Mouse (Mus musculus) liver, embryonic 15.5 days (tissue): ENCODE data around the gene Atp8a2. TPM values are rescaled to one million over a fixed set of nuclear protein-coding genes. Genes with fewer than 3 reads are reported as not detected.

Experiments used
- ATAC-seq: fragments of 200-750 bp; cut with Nextera tagmentation; 2 replicates; pipeline ENCODE4 v1.8.0; 2017; ENCODE audit warnings: moderate number of reproducible peaks, mild to moderate bottlenecking, moderate library complexity; ENCODE audit not compliant: insufficient read depth
- H3K27ac ChIP-seq: fragments of 300-500 bp; sonication (generic); replicated peaks from 2 replicates; pipeline ENCODE4 v1.5.1; 2015; ENCODE audit warnings: mild to moderate bottlenecking, inconsistent platforms
- H3K27me3 ChIP-seq: fragments of 300-500 bp; sonication (generic); 2 replicates; pipeline ENCODE4 v1.6.1; 2015; ENCODE audit warnings: mild to moderate bottlenecking, inconsistent platforms
- H3K36me3 ChIP-seq: fragments of 300-500 bp; sonication (generic); replicated peaks from 2 replicates; pipeline ENCODE4 v1.6.1; 2015; ENCODE audit warnings: moderate library complexity, mild to moderate bottlenecking, inconsistent platforms
- H3K4me1 ChIP-seq: fragments of 300-500 bp; sonication (generic); replicated peaks from 2 replicates; pipeline ENCODE4 v1.6.1; 2015; ENCODE audit warnings: inconsistent platforms
- H3K4me2 ChIP-seq: fragments of 300-500 bp; sonication (generic); 2 replicates; pipeline ENCODE4 v1.6.1; 2015; ENCODE audit warnings: moderate library complexity, mild to moderate bottlenecking, inconsistent platforms
- H3K4me3 ChIP-seq: fragments of 300-500 bp; sonication (generic); replicated peaks from 2 replicates; pipeline ENCODE4 v1.5.1; 2015; ENCODE audit warnings: mild to moderate bottlenecking, inconsistent platforms
- H3K9ac ChIP-seq: fragments of 300-500 bp; sonication (generic); 2 replicates; pipeline ENCODE4 v1.6.1; 2015; ENCODE audit warnings: moderate library complexity, mild to moderate bottlenecking, inconsistent platforms
- H3K9me3 ChIP-seq: fragments of 300-500 bp; sonication (generic); replicated peaks from 2 replicates; pipeline ENCODE4 v1.6.1; 2016; ENCODE audit warnings: inconsistent platforms
- WGBS: fragments of 180-500 bp; shearing (Covaris S2); methylation state at CpG from one replicate; pipeline ENCODE4 v1.1.7; 2015; ENCODE audit warnings: mixed read lengths; ENCODE audit not compliant: insufficient replicate concordance; 5-methylcytosine and 5-hydroxymethylcytosine counted together
- polyA plus RNA-seq: library from polyadenylated mRNA; unstranded; fragments of >200 nt; fragmentation: Nextera tagmentation; extraction: Ambion mirVana; gene quantifications from 2 replicates; pipeline ENCODE4 v1.2.1, GENCODE M21; 2015

Gene Atp8a2
- polyA plus RNA-seq, 1 experiment from 2014 or later: 3.5 TPM

- H3K36me3 ChIP-seq: no peaks in the 10 kb centered on the region
- no peaks in the 10 kb centered on the region for H3K4me1 ChIP-seq
- H3K27me3 ChIP-seq: no peaks in the 10 kb centered on the region
- no peaks in the 10 kb centered on the region for H3K9me3 ChIP-seq
- ATAC-seq: no peak
- H3K4me3 ChIP-seq: no peak overlapping the region
- H3K9ac ChIP-seq: no peak overlapping the region
- 35% methylated on average over 8 of the region's 8 CpGs for WGBS
- H3K27ac ChIP-seq: no peak overlapping the region
- no peak overlapping the region for H3K4me2 ChIP-seq
These were observed 522.4 kb downstream of the Atp8a2 start for GRCm38 (mm10) chr14:59674556-59674955.

- 66% methylated on average over 6 of the region's 6 CpGs for WGBS
- Histone ChIP-seq H3K36me3 (no peaks in the 10 kb centered on the region), H3K4me1 (no peaks in the 10 kb centered on the region), H3K4me3 (no peak overlapping the region), H3K27me3 (no peaks in the 10 kb centered on the region), H3K4me2 (no peak overlapping the region), H3K27ac (no peak overlapping the region), H3K9me3 (no peaks in the 10 kb centered on the region), H3K9ac (no peak overlapping the region)
- ATAC-seq: no peak
These were observed 524.0 kb downstream of the Atp8a2 start for GRCm38 (mm10) chr14:59672893-59673515.

GRCm38 (mm10) chr14:59657098-59657497 lies 539.9 kb downstream of the Atp8a2 start:
- Histone ChIP-seq H3K27ac (no peak overlapping the region), H3K27me3 (no peaks in the 10 kb centered on the region), H3K4me2 (no peak overlapping the region), H3K4me3 (no peak overlapping the region), H3K9ac (no peak overlapping the region), H3K9me3 (no peaks in the 10 kb centered on the region), H3K4me1 (no peaks in the 10 kb centered on the region), H3K36me3 (no peaks in the 10 kb centered on the region)
- WGBS: 70% methylated on average over 1 of the region's 1 CpGs
- no peak for ATAC-seq

- Histone ChIP-seq H3K4me2 (no peak overlapping the region), H3K27me3 (no peaks in the 10 kb centered on the region), H3K9me3 (no peaks in the 10 kb centered on the region), H3K27ac (no peak overlapping the region), H3K4me3 (no peak overlapping the region), H3K36me3 (no peaks in the 10 kb centered on the region), H3K9ac (no peak overlapping the region), H3K4me1 (no peaks in the 10 kb centered on the region)
- 50% methylated on average over 6 of the region's 6 CpGs for WGBS
- no peak for ATAC-seq
These were observed 540.4 kb downstream of the Atp8a2 start for GRCm38 (mm10) chr14:59656591-59656990.

GRCm38 (mm10) chr14:59649337-59649736 lies 547.6 kb downstream of the Atp8a2 start:
- Histone ChIP-seq H3K4me2 (no peak overlapping the region), H3K9ac (no peak overlapping the region), H3K36me3 (no peaks in the 10 kb centered on the region), H3K27me3 (no peaks in the 10 kb centered on the region), H3K4me1 (0 out of 2 replicates have a peak, but pooled peaks cover 3% of the 10 kb centered on the region), H3K9me3 (no peaks in the 10 kb centered on the region), H3K4me3 (no peak overlapping the region), H3K27ac (no peak overlapping the region)
- no peak for ATAC-seq
- WGBS: 45% methylated on average over 6 of the region's 6 CpGs

- ATAC-seq: no peak
- Histone ChIP-seq H3K27ac (no peak overlapping the region), H3K9me3 (no peaks in the 10 kb centered on the region)
These were observed 548.4 kb downstream of the Atp8a2 start for GRCm38 (mm10) chr14:59648611-59649010.

GRCm38 (mm10) chr14:59646826-59647697 lies 549.9 kb downstream of the Atp8a2 start:
- H3K9me3 ChIP-seq: no peaks in the 10 kb centered on the region
- no peak for ATAC-seq
- 49% methylated on average over 16 of the region's 16 CpGs for WGBS
- H3K27ac ChIP-seq: no peak overlapping the region
- H3K27me3 ChIP-seq: no peaks in the 10 kb centered on the region
- no peaks in the 10 kb centered on the region for H3K36me3 ChIP-seq
- 0 out of 2 replicates have a peak, but pooled peaks cover 3% of the 10 kb centered on the region for H3K4me1 ChIP-seq
- H3K9ac ChIP-seq: no peak overlapping the region
- H3K4me3 ChIP-seq: no peak overlapping the region
- no peak overlapping the region for H3K4me2 ChIP-seq

More at GRCm38 (mm10) chr14:59648611-59649010, 548.4 kb downstream of the Atp8a2 start:
- Histone ChIP-seq H3K36me3 (no peaks in the 10 kb centered on the region), H3K9ac (no peak overlapping the region), H3K4me1 (0 out of 2 replicates have a peak, but pooled peaks cover 3% of the 10 kb centered on the region), H3K27me3 (no peaks in the 10 kb centered on the region), H3K4me3 (no peak overlapping the region), H3K4me2 (no peak overlapping the region)
- WGBS: 66% methylated on average over 10 of the region's 10 CpGs

GRCm38 (mm10) chr14:59644896-59645295 lies 552.1 kb downstream of the Atp8a2 start:
- Histone ChIP-seq H3K4me1 (0 out of 2 replicates have a peak, but pooled peaks cover 3% of the 10 kb centered on the region), H3K9ac (no peak overlapping the region), H3K36me3 (no peaks in the 10 kb centered on the region), H3K27ac (no peak overlapping the region), H3K4me2 (no peak overlapping the region), H3K9me3 (no peaks in the 10 kb centered on the region), H3K4me3 (no peak overlapping the region), H3K27me3 (no peaks in the 10 kb centered on the region)
- ATAC-seq: no peak
- whole genome bisulfite sequencing: 22% methylated on average over 3 of the region's 3 CpGs

- Histone ChIP-seq H3K36me3 (no peaks in the 10 kb centered on the region), H3K4me3 (no peak overlapping the region), H3K27me3 (no peaks in the 10 kb centered on the region), H3K9me3 (no peaks in the 10 kb centered on the region), H3K9ac (no peak overlapping the region), H3K27ac (no peak overlapping the region), H3K4me2 (no peak overlapping the region), H3K4me1 (0 out of 2 replicates have a peak, but pooled peaks cover 3% of the 10 kb centered on the region)
- ATAC-seq: no peak
- WGBS: 36% methylated on average over 1 of the region's 1 CpGs
These were observed 552.8 kb downstream of the Atp8a2 start for GRCm38 (mm10) chr14:59644166-59644565.

- WGBS: 13% methylated on average over 12 of the region's 12 CpGs
- Histone ChIP-seq H3K27me3 (no peaks in the 10 kb centered on the region), H3K9ac (no peak overlapping the region), H3K4me3 (no peak overlapping the region), H3K4me1 (0 out of 2 replicates have a peak, but pooled peaks cover 3% of the 10 kb centered on the region), H3K9me3 (no peaks in the 10 kb centered on the region), H3K27ac (no peak overlapping the region), H3K36me3 (no peaks in the 10 kb centered on the region), H3K4me2 (no peak overlapping the region)
- ATAC-seq: no peak
These were observed 553.4 kb downstream of the Atp8a2 start for GRCm38 (mm10) chr14:59643582-59643981.

GRCm38 (mm10) chr14:59641856-59642255 lies 555.1 kb downstream of the Atp8a2 start:
- Histone ChIP-seq H3K27me3 (no peaks in the 10 kb centered on the region), H3K4me3 (no peak overlapping the region), H3K36me3 (no peaks in the 10 kb centered on the region), H3K9me3 (no peaks in the 10 kb centered on the region), H3K27ac (no peak overlapping the region), H3K4me2 (no peak overlapping the region), H3K9ac (no peak overlapping the region), H3K4me1 (0 out of 2 replicates have a peak, but pooled peaks cover 3% of the 10 kb centered on the region)
- WGBS: 74% methylated on average over 5 of the region's 5 CpGs
- ATAC-seq: no peak
